Mouse (Mus musculus): ENCODE data around the gene Atp8a1. TPM values are rescaled to one million over a fixed set of nuclear protein-coding genes. Genes with fewer than 3 reads are reported as not detected.

Gene Atp8a1
- polyA plus RNA-seq, 1 experiment from 2014 or later, result 50.8 TPM

- Histone ChIP-seq H3K4me3 (ENCODE audit: low read length) (no peak overlapping the region), H3K27me3 (replicated peaks; ENCODE audit: control insufficient read depth, insufficient read depth, low read length) (no peaks in the 10 kb centered on the region), H3K4me1 (ENCODE audit: control insufficient read depth, insufficient read depth, low read depth, low read length) (no peaks in the 10 kb centered on the region)
Measured at GRCm38 (mm10) chr5:67654572-67654971, 192.7 kb downstream of the Atp8a1 start.

DNA sequence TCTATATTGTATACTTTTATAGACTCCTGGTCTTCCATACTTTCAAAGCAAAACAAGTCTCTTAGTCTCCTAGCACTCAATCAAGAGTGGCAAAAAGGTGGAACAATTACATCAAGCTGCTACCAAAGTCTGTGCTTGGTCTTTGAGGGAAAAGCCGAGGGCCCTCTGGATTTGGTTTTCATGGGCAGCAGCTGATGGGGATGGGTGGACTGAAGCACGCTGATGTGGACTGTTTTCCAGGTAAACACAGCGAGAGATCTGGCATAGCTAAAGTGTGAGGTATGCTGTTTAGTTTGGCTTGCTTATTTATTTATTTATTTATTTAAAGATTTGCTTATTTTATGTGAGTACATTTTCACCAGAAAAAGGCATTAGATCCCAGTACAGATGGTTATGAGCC, 193.7 kb downstream of the Atp8a1 start:
- 0 out of 2 replicates have a peak, but pooled peaks cover 5% of the 10 kb centered on the region for H3K36me3 ChIP-seq (ENCODE audit: control insufficient read depth, insufficient read depth, low read length)
- no peak overlapping the region for H3K4me3 ChIP-seq (ENCODE audit: low read length)
- no peak overlapping the region for H3K4me2 ChIP-seq (ENCODE audit: low read length)
- H3K9me3 ChIP-seq (ENCODE audit: control insufficient read depth, low read length), result no peaks in the 10 kb centered on the region
- 94% methylated on average over 3 of the region's 3 CpGs for WGBS
- H3K4me1 ChIP-seq (ENCODE audit: control insufficient read depth, insufficient read depth, low read depth, low read length), result no peaks in the 10 kb centered on the region
- H3K9ac ChIP-seq (ENCODE audit: low read depth, low read length), result no peak overlapping the region
- ATAC-seq, result no peak
- no peaks in the 10 kb centered on the region for H3K27me3 ChIP-seq (replicated peaks; ENCODE audit: control insufficient read depth, insufficient read depth, low read length)
- H3K27ac ChIP-seq (ENCODE audit: low read depth, low read length), result no peak overlapping the region

More at GRCm38 (mm10) chr5:67654572-67654971, 192.7 kb downstream of the Atp8a1 start:
- H3K27ac ChIP-seq (ENCODE audit: low read depth, low read length), result no peak overlapping the region
- WGBS, result 70% methylated on average over 5 of the region's 5 CpGs
- 0 out of 2 replicates have a peak, but pooled peaks cover 5% of the 10 kb centered on the region for H3K36me3 ChIP-seq (ENCODE audit: control insufficient read depth, insufficient read depth, low read length)
- 0 out of 2 replicates have a peak, but pooled peaks have one; percentile 8 for ATAC-seq
- H3K9ac ChIP-seq (ENCODE audit: low read depth, low read length), result no peak overlapping the region
- no peak overlapping the region for H3K4me2 ChIP-seq (ENCODE audit: low read length)
- no peaks in the 10 kb centered on the region for H3K9me3 ChIP-seq (ENCODE audit: control insufficient read depth, low read length)

DNA sequence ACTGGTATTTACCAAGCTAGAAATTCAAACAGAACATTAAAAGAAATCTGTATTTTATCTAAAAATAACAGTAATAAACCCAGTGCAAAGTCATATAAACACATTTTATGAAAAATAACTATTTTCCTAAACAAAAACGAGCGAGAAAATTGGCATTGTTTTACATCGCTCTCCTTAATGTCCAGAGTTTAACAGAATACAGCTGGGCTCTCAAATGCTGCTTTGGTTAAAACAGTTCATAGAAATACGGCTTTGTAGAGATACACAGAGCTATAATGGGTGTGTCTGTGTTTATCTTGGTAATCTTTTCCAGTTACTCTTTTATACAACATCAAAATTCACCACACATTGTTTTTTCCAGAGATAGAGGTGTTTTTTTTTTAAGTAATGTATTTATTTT, 194.8 kb downstream of the Atp8a1 start:
- no peak overlapping the region for H3K4me3 ChIP-seq (ENCODE audit: low read length)
- no peak overlapping the region for H3K4me2 ChIP-seq (ENCODE audit: low read length)
- no peaks in the 10 kb centered on the region for H3K4me1 ChIP-seq (ENCODE audit: control insufficient read depth, insufficient read depth, low read depth, low read length)
- no peaks in the 10 kb centered on the region for H3K27me3 ChIP-seq (replicated peaks; ENCODE audit: control insufficient read depth, insufficient read depth, low read length)
- WGBS, result 90% methylated on average over 4 of the region's 4 CpGs
- no peak for ATAC-seq
- H3K27ac ChIP-seq (ENCODE audit: low read depth, low read length), result no peak overlapping the region
- H3K9me3 ChIP-seq (ENCODE audit: control insufficient read depth, low read length), result no peaks in the 10 kb centered on the region
- H3K36me3 ChIP-seq (ENCODE audit: control insufficient read depth, insufficient read depth, low read length), result 0 out of 2 replicates have a peak, but pooled peaks cover 6% of the 10 kb centered on the region
- H3K9ac ChIP-seq (ENCODE audit: low read depth, low read length), result no peak overlapping the region

GRCm38 (mm10) chr5:67650021-67650420, 197.2 kb downstream of the Atp8a1 start:
- Histone ChIP-seq H3K27ac (ENCODE audit: low read depth, low read length) (no peak overlapping the region), H3K27me3 (replicated peaks; ENCODE audit: control insufficient read depth, insufficient read depth, low read length) (no peaks in the 10 kb centered on the region), H3K9ac (ENCODE audit: low read depth, low read length) (no peak overlapping the region), H3K9me3 (ENCODE audit: control insufficient read depth, low read length) (no peaks in the 10 kb centered on the region), H3K4me2 (ENCODE audit: low read length) (no peak overlapping the region), H3K4me1 (ENCODE audit: control insufficient read depth, insufficient read depth, low read depth, low read length) (no peaks in the 10 kb centered on the region), H3K36me3 (ENCODE audit: control insufficient read depth, insufficient read depth, low read length) (0 out of 2 replicates have a peak, but pooled peaks cover 9% of the 10 kb centered on the region), H3K4me3 (ENCODE audit: low read length) (no peak overlapping the region)
- ATAC-seq, result no peak
- WGBS, result 92% methylated on average over 5 of the region's 5 CpGs

GRCm38 (mm10) chr5:67649156-67649555, 198.1 kb downstream of the Atp8a1 start:
- ATAC-seq, result no peak
- no peak overlapping the region for H3K4me2 ChIP-seq (ENCODE audit: low read length)
- WGBS, result 94% methylated on average over 4 of the region's 4 CpGs
- H3K9ac ChIP-seq (ENCODE audit: low read depth, low read length), result no peak overlapping the region
- H3K4me3 ChIP-seq (ENCODE audit: low read length), result no peak overlapping the region
- H3K9me3 ChIP-seq (ENCODE audit: control insufficient read depth, low read length), result no peaks in the 10 kb centered on the region
- no peak overlapping the region for H3K27ac ChIP-seq (ENCODE audit: low read depth, low read length)
- no peaks in the 10 kb centered on the region for H3K4me1 ChIP-seq (ENCODE audit: control insufficient read depth, insufficient read depth, low read depth, low read length)
- no peaks in the 10 kb centered on the region for H3K27me3 ChIP-seq (replicated peaks; ENCODE audit: control insufficient read depth, insufficient read depth, low read length)
- 0 out of 2 replicates have a peak, but pooled peaks cover 5% of the 10 kb centered on the region for H3K36me3 ChIP-seq (ENCODE audit: control insufficient read depth, insufficient read depth, low read length)

DNA sequence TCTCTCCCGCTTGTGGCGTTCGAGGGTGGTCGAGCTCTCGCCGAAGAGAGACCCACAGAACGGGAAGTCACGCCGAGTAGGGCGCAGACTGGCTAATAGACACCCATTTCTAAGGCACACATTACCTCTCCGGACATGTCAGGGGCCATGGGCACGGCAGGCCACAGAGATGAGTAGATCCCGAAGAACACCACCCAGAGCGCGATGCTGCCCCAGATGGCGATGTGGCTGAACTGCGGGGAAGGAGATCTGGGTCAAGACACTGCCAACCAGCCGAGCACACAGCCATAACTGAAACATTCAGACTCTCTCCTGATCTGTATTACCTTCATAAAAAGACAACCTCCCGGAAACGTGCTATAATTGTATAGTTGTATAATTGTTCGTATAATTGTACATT, 199.7 kb downstream of the Atp8a1 start:
- H3K27ac ChIP-seq (ENCODE audit: low read depth, low read length), result no peak overlapping the region
- 0 out of 2 replicates have a peak, but pooled peaks cover 4% of the 10 kb centered on the region for H3K36me3 ChIP-seq (ENCODE audit: control insufficient read depth, insufficient read depth, low read length)
- no peak overlapping the region for H3K4me2 ChIP-seq (ENCODE audit: low read length)
- no peak for ATAC-seq
- H3K9ac ChIP-seq (ENCODE audit: low read depth, low read length), result no peak overlapping the region
- no peaks in the 10 kb centered on the region for H3K4me1 ChIP-seq (ENCODE audit: control insufficient read depth, insufficient read depth, low read depth, low read length)
- H3K4me3 ChIP-seq (ENCODE audit: low read length), result no peak overlapping the region
- H3K9me3 ChIP-seq (ENCODE audit: control insufficient read depth, low read length), result no peaks in the 10 kb centered on the region
- H3K27me3 ChIP-seq (replicated peaks; ENCODE audit: control insufficient read depth, insufficient read depth, low read length), result no peaks in the 10 kb centered on the region
- WGBS, result 82% methylated on average over 21 of the region's 21 CpGs

DNA sequence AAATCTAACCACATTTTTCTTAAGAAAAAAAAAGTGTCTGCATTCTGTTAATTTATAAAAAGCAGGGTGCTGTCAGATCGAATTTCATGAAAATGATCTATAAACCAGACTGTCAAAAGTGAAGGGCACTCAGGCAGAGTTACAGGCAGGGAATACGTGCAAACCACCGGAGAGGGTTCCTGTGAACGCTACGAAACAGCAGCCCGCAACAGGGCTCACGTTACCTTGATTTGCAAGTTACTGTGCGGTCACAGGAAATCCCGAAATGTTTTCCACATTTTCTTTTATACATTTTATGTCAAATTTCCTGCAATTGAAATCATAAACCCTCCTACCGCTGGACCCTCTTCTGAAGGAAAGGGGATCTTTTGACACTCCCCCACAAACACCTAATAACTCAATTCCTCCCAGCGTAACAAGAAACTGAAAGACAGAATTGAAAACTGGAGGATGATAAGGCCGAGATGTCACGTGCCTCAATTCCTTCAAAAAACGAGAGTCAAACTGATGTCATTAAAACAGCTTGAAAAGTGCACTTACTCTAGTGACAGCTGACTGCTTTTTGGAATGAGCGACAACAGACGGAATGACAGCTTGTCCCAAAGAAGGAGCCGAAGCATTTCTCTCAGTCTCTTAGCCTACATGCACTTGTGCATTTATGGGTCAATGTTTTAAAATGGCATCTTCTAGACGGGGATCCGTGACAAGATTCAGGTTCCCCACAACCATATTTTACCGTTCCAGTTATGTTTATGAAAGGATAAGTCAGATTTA, 200.3 kb downstream of the Atp8a1 start:
- H3K9ac ChIP-seq (ENCODE audit: low read depth, low read length), result no peak overlapping the region
- H3K4me2 ChIP-seq (ENCODE audit: low read length), result no peak overlapping the region
- no peaks in the 10 kb centered on the region for H3K4me1 ChIP-seq (ENCODE audit: control insufficient read depth, insufficient read depth, low read depth, low read length)
- no peaks in the 10 kb centered on the region for H3K9me3 ChIP-seq (ENCODE audit: control insufficient read depth, low read length)
- ATAC-seq, result no peak
- 0 out of 2 replicates have a peak, but pooled peaks cover 4% of the 10 kb centered on the region for H3K36me3 ChIP-seq (ENCODE audit: control insufficient read depth, insufficient read depth, low read length)
- H3K27me3 ChIP-seq (replicated peaks; ENCODE audit: control insufficient read depth, insufficient read depth, low read length), result no peaks in the 10 kb centered on the region
- H3K27ac ChIP-seq (ENCODE audit: low read depth, low read length), result no peak overlapping the region
- no peak overlapping the region for H3K4me3 ChIP-seq (ENCODE audit: low read length)
- 84% methylated on average over 20 of the region's 20 CpGs for WGBS

DNA sequence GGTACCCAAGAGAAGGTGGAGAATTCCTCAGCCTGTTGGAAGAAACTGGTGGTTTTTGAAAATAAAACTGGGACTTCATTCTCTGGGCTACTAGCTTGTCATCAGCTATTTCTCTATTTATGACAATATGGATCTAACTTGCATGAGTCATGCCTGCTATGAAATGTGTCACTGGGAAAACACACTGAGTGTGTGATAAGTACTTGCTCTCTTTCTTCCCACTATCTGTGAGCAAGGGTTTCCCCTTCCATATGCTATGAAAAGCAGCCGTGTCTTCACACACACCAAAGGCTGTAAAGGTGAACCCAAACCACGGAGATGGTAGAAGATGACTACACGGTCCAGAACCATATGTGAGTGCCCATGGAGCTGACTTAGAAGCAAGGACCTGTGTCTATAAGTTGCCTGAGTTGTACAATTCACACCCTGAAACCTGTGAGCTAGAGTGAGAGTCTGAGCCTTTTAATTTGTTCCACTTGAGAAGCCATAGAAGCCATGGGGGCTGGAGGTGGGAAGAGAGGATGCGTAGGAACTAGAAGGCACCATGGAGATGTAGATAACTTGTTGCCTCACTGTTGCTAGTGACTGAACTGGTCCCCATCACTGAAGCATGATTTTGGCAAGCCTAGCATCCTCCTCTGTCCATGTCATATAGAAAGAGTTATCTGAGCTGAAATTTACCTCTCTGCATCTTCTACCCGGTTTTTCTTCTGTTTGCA, 203.5 kb downstream of the Atp8a1 start:
- Histone ChIP-seq H3K4me2 (ENCODE audit: low read length) (no peak overlapping the region), H3K27ac (ENCODE audit: low read depth, low read length) (no peak overlapping the region), H3K36me3 (ENCODE audit: control insufficient read depth, insufficient read depth, low read length) (0 out of 2 replicates have a peak, but pooled peaks cover 4% of the 10 kb centered on the region), H3K4me3 (ENCODE audit: low read length) (no peak overlapping the region), H3K27me3 (replicated peaks; ENCODE audit: control insufficient read depth, insufficient read depth, low read length) (no peaks in the 10 kb centered on the region), H3K9ac (ENCODE audit: low read depth, low read length) (no peak overlapping the region), H3K4me1 (ENCODE audit: control insufficient read depth, insufficient read depth, low read depth, low read length) (no peaks in the 10 kb centered on the region), H3K9me3 (ENCODE audit: control insufficient read depth, low read length) (no peaks in the 10 kb centered on the region)
- 83% methylated on average over 5 of the region's 5 CpGs for WGBS
- no peak for ATAC-seq

GRCm38 (mm10) chr5:67641406-67642120, 205.7 kb downstream of the Atp8a1 start:
- Histone ChIP-seq H3K4me2 (ENCODE audit: low read length) (no peak overlapping the region), H3K27me3 (replicated peaks; ENCODE audit: control insufficient read depth, insufficient read depth, low read length) (no peaks in the 10 kb centered on the region), H3K9ac (ENCODE audit: low read depth, low read length) (no peak overlapping the region), H3K9me3 (ENCODE audit: control insufficient read depth, low read length) (no peaks in the 10 kb centered on the region), H3K4me3 (ENCODE audit: low read length) (no peak overlapping the region), H3K4me1 (ENCODE audit: control insufficient read depth, insufficient read depth, low read depth, low read length) (no peaks in the 10 kb centered on the region), H3K27ac (ENCODE audit: low read depth, low read length) (no peak overlapping the region), H3K36me3 (ENCODE audit: control insufficient read depth, insufficient read depth, low read length) (no peaks in the 10 kb centered on the region)
- 63% methylated on average over 8 of the region's 8 CpGs for WGBS
- no peak for ATAC-seq

Data from hindbrain, embryonic 16.5 days (tissue).